Mouse (Mus musculus) mature B cell (primary cell): ENCODE data around the gene Tmem9b.

Source experiments
- in situ Hi-C: fragments of 300-500 bp; cut with MboI; formaldehyde crosslinking; loops from 2 replicates; pipeline ENCODE4 v1.14.3; 2019

Gene Tmem9b

GRCm38 (mm10) chr7:109686585-109687128 is 66.0 kb downstream of the Tmem9b start:
- in situ Hi-C loops, result no loop called here
